Mouse (Mus musculus) CH12.LX (cell line): Measurements from ENCODE around the gene Cda. TPM values are rescaled to one million over a fixed set of nuclear protein-coding genes. Genes with fewer than 3 reads are reported as not detected.

ENCODE experiments used
- DNase-seq: peaks from one replicate; pipeline ENCODE4 v3.0.0-alpha.2; 2013; ENCODE audit errors: extremely low read depth
- H3K27ac ChIP-seq: 2 replicates; pipeline ENCODE4 v1.5.1; 2012; ENCODE audit warnings: low read depth, mild to moderate bottlenecking, control low read depth, moderate library complexity; ENCODE audit not compliant: insufficient read depth
- H3K27me3 ChIP-seq: replicated peaks from 2 replicates; pipeline ENCODE3; 2012; ENCODE audit warnings: inconsistent platforms
- H3K36me3 ChIP-seq, 2 experiments: replicated peaks in 1 of 2; 2 replicates each; pipeline versions ENCODE3 to v1.6.1; 2012; ENCODE audit warnings: inconsistent platforms in 1 of 2, low read length in 1 of 2, mild to moderate bottlenecking in 1 of 2, mixed read lengths in 1 of 2, moderate library complexity in 1 of 2; ENCODE audit not compliant: control insufficient read depth in 1 of 2, insufficient read depth in 1 of 2
- H3K4me1 ChIP-seq, 2 experiments: 2 replicates each; pipeline ENCODE4 v1.6.1; 2012; ENCODE audit warnings: inconsistent platforms in 1 of 2, moderate library complexity in 1 of 2; ENCODE audit not compliant: insufficient read depth in 2 of 2, control insufficient read depth in 1 of 2
- H3K4me2 ChIP-seq: 2 replicates; pipeline ENCODE4 v1.6.1; 2012; ENCODE audit warnings: low read depth, mild to moderate bottlenecking, control low read depth; ENCODE audit not compliant: poor library complexity, insufficient read depth, severe bottlenecking
- H3K4me3 ChIP-seq, 3 experiments: fragments of 150-350 bp in 1 of 3; sonication (generic) in 1 of 3; replicated peaks in 1 of 3; 2 replicates each; pipeline versions ENCODE3 to v1.5.1; 2011 to 2012; ENCODE audit warnings: low read depth in 2 of 3, low read length in 2 of 3, mild to moderate bottlenecking in 2 of 3, moderate library complexity in 2 of 3, control low read depth in 1 of 3, improper control_type of control experiment in 1 of 3, inconsistent platforms in 1 of 3, mixed read lengths in 1 of 3; ENCODE audit not compliant: poor library complexity in 1 of 3
- H3K79me2 ChIP-seq: replicated peaks from 2 replicates; pipeline ENCODE4 v1.6.1; 2012; ENCODE audit warnings: mild to moderate bottlenecking, moderate library complexity; ENCODE audit not compliant: control insufficient read depth, poor library complexity, insufficient read depth, severe bottlenecking; ENCODE audit errors: extremely low read depth
- H3K9ac ChIP-seq: 2 replicates; pipeline ENCODE4 v1.6.1; 2012; ENCODE audit warnings: low read depth, mild to moderate bottlenecking, control low read depth, moderate library complexity; ENCODE audit not compliant: insufficient read depth
- H3K9me3 ChIP-seq: replicated peaks from 2 replicates; pipeline ENCODE3; 2012; ENCODE audit warnings: low read length, inconsistent platforms, mixed read lengths
- CHD2 ChIP-seq: IDR thresholded peaks from 2 replicates; pipeline ENCODE4 v1.6.1; 2011; ENCODE audit warnings: low read length, improper control_type of control experiment
- CTCF ChIP-seq, 2 experiments: IDR thresholded peaks in 1 of 2; conservative IDR thresholded peaks in 1 of 2; 2 replicates each; pipeline ENCODE4 v1.5.1; 2011 to 2012; ENCODE audit warnings: low read depth in 2 of 2, low read length in 2 of 2, improper control_type of control experiment in 1 of 2, inconsistent platforms in 1 of 2, mild to moderate bottlenecking in 1 of 2, moderate library complexity in 1 of 2
- HCFC1 ChIP-seq: IDR thresholded peaks from 2 replicates; pipeline ENCODE4 v1.6.1; 2012; ENCODE audit warnings: low read depth, mild to moderate bottlenecking, inconsistent platforms, low read length, improper control_type of control experiment
- JUN ChIP-seq: IDR thresholded peaks from 2 replicates; pipeline ENCODE4 v1.6.1; 2011; ENCODE audit warnings: low read depth, mild to moderate bottlenecking, low read length, improper control_type of control experiment, moderate library complexity; ENCODE audit not compliant: insufficient read depth
- JUND ChIP-seq: conservative IDR thresholded peaks from 2 replicates; pipeline ENCODE4 v1.6.1; 2011; ENCODE audit warnings: low read depth, low read length, improper control_type of control experiment
- MEF2A ChIP-seq: IDR thresholded peaks from 2 replicates; pipeline ENCODE4 v1.6.1; 2014; ENCODE audit warnings: low read depth, mild to moderate bottlenecking, inconsistent platforms, low read length, improper control_type of control experiment, borderline replicate concordance
- MXI1 ChIP-seq: IDR thresholded peaks from 2 replicates; pipeline ENCODE4 v1.6.1; 2011; ENCODE audit warnings: mild to moderate bottlenecking, low read depth, low read length, improper control_type of control experiment
- POLR2AphosphoS2 ChIP-seq: IDR thresholded peaks from 2 replicates; pipeline ENCODE4 v1.6.1; 2011; ENCODE audit warnings: low read depth, low read length, improper control_type of control experiment
- RCOR1 ChIP-seq: conservative IDR thresholded peaks from 2 replicates; pipeline ENCODE4 v1.6.1; 2012; ENCODE audit warnings: low read depth, mild to moderate bottlenecking, inconsistent platforms, low read length, improper control_type of control experiment
- SMC3 ChIP-seq: IDR thresholded peaks from 2 replicates; pipeline ENCODE4 v1.6.1; 2011; ENCODE audit warnings: low read depth, low read length, improper control_type of control experiment
- TBP ChIP-seq: conservative IDR thresholded peaks from 2 replicates; pipeline ENCODE4 v1.6.1; 2011; ENCODE audit warnings: low read depth, low read length, improper control_type of control experiment
- TCF12 ChIP-seq: IDR thresholded peaks from 2 replicates; pipeline ENCODE4 v1.6.1; 2014; ENCODE audit warnings: low read depth, mild to moderate bottlenecking, inconsistent platforms, low read length, improper control_type of control experiment
- USF1 ChIP-seq: IDR thresholded peaks from 2 replicates; pipeline ENCODE4 v1.6.1; 2014; ENCODE audit warnings: low read depth, mild to moderate bottlenecking, inconsistent platforms, low read length, improper control_type of control experiment
- ZC3H11A ChIP-seq: IDR thresholded peaks from 2 replicates; pipeline ENCODE4 v1.6.1; 2012; ENCODE audit warnings: low read depth, mild to moderate bottlenecking, inconsistent platforms, low read length, improper control_type of control experiment
- ZMIZ1 ChIP-seq: IDR thresholded peaks from 2 replicates; pipeline ENCODE4 v1.6.1; 2012; ENCODE audit warnings: low read depth, mild to moderate bottlenecking, inconsistent platforms, low read length, improper control_type of control experiment
- dilution Hi-C: fragments of 300-500 bp; cut with MboI; formaldehyde crosslinking; loops from 2 replicates; pipeline ENCODE4 v1.14.3; 2020; ENCODE audit warnings: low sequenced_read_pairs; ENCODE audit not compliant: extremely low pct_unique_long_range_greater_than_20kb, extremely low pct_ligation_motif_present
- in situ Hi-C: fragments of 300-500 bp; cut with MboI; formaldehyde crosslinking; loops from 3 replicates; pipeline ENCODE4 v1.14.3; 2019; ENCODE audit warnings: low sequenced_read_pairs, low pct_ligation_motif_present, low pct_unique_long_range_greater_than_20kb, mixed read lengths
- polyA plus RNA-seq: library from polyadenylated mRNA; unstranded; fragments of >175 nt; gene quantifications from 2 replicates; pipeline ENCODE4 v1.2.1, GENCODE M21; 2012; ENCODE audit warnings: low read depth; ENCODE audit not compliant: insufficient read length
- total RNA-seq, 2 experiments: library from RNA; depleted of rRNA; stranded (reverse); fragments of 300-350 nt in 1 of 2; fragments of >200 nt in 1 of 2; gene quantifications; 2 replicates each; pipeline ENCODE4 v1.2.3; 2012 to 2014

The Cda gene
- total and polyA plus RNA-seq, 3 experiments, result not detected

DNA sequence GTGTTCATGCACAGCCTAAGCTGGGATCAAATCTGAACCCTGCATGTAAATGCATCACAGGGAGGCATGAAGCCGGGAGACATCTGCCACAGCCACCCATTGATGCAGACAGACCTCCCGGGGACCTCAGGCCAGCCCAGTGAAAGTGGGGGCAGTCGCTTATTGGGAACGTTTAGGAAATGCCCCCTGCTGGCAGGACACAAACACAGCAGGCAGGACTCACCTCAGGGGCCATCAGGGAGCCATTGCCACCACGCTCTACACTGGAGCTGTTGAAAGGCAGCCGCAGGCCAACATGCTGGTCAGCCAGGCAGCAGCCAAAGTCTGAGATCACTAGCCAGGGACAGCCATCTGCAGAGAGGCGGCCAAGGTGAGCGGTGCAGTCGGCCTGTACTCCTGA, 52.0 kb downstream of the Cda start:
- H3K27me3 ChIP-seq, result no peaks in the 10 kb centered on the region
- no peak overlapping the region for H3K4me3 ChIP-seq
- H3K79me2 ChIP-seq, result no peaks in the 10 kb centered on the region
- no peak overlapping the region for H3K4me2 ChIP-seq
- peak; percentile 35 for DNase-seq
- H3K4me1 ChIP-seq, result no peaks in the 10 kb centered on the region
- H3K36me3 ChIP-seq, result peaks cover 31 to 68% of the 10 kb centered on the region in 2 experiments
- dilution Hi-C loops, result no loop called here
- in situ Hi-C loops, result loop anchor here (5.0 to 25.0 kb wide), 2 partner anchors 117 to 353 kb away; partner anchors contain the start of gene Mul1
- no peak overlapping the region for H3K27ac ChIP-seq
- no peak overlapping the region for H3K9ac ChIP-seq
- peaks cover 2% of the 10 kb centered on the region for H3K9me3 ChIP-seq
- TF ChIP-seq MEF2A, result no peak
- TF ChIP-seq CTCF (conservative IDR thresholded peaks at IDR 0.05 in 1 of 2, IDR thresholded peaks at IDR 0.05 in 1 of 2; ENCODE audit: low read depth in 2 of 2, low read length in 2 of 2), result peak; percentile 30 to 54; a peak in 3 of 4 replicates
- TF ChIP-seq TCF12, result no peak
- peak; percentile 7; the same call in 1 of the 2 replicates for TF ChIP-seq SMC3
- no peak for TF ChIP-seq POLR2AphosphoS2

GRCm38 (mm10) chr4:138313795-138314194, 54.0 kb downstream of the Cda start:
- Histone ChIP-seq H3K4me1 (no peaks in the 10 kb centered on the region), H3K79me2 (no peaks in the 10 kb centered on the region), H3K27me3 (no peaks in the 10 kb centered on the region), H3K4me2 (no peak overlapping the region)
- TF ChIP-seq USF1 (no peak), MEF2A (no peak), HCFC1 (no peak), ZMIZ1 (no peak), TBP (no peak), MXI1 (no peak), RCOR1 (no peak), JUN (no peak), JUND (no peak), ZC3H11A (no peak), CHD2 (no peak), CTCF (conservative IDR thresholded peaks at IDR 0.05 in 1 of 2, IDR thresholded peaks at IDR 0.05 in 1 of 2; ENCODE audit: low read depth in 2 of 2, low read length in 2 of 2) (no peak)
- TF ChIP-seq, all 38 proteins: peak for 0
- Histone ChIP-seq H3K27ac (no peak overlapping the region), H3K4me3 (no peak overlapping the region), H3K9ac (no peak overlapping the region), H3K9me3 (peaks cover 2% of the 10 kb centered on the region), H3K36me3 (peaks cover 50 to 85% of the 10 kb centered on the region in 2 experiments)
- in situ Hi-C loops (loop anchor here (25.0 kb wide), 1 partner anchor 351 kb away; no protein-coding TSS in a partner anchor), dilution Hi-C loops (no loop called here)
- DNase-seq, result no peak
